ENCODE assay signal across 8 mouse cellular contexts in genomic region chr13:18614763-18615616, GRCm38 (mm10).
DNase-seq lines count a peak whose midpoint lies in the region; ATAC-seq and TF ChIP-seq lines count a peak whose summit lies in the region.

No protein-coding gene starts in this region.

- no peaks in the 10 kb centered on the region for H3K27me3 ChIP-seq in forebrain, embryonic 16.5 days (replicated peaks; ENCODE audit: control insufficient read depth, insufficient read depth, low read length)
- H3K27me3 ChIP-seq in midbrain, embryonic 12.5 days, result no peaks in the 10 kb centered on the region

- peak; percentile 21 to 32 for DNase-seq in cerebellum, postnatal 10 days
- peak; percentile 27 for DNase-seq in ES-E14 (ENCODE audit: low read depth, low spot score)
- DNase-seq in adrenal gland, postnatal 36 days, result no peak
- DNase-seq in urinary bladder, adult 2 months (ENCODE audit: low spot score), result no peak

- no peak for ATAC-seq in cerebellum, adult (ENCODE audit: insufficient number of reproducible peaks, low FRiP score, low TSS enrichment)
- ATAC-seq in forebrain, embryonic 16.5 days, result peak; percentile 77
- ATAC-seq in midbrain, embryonic 12.5 days (ENCODE audit: low FRiP score, low read depth), result peak; percentile 82
- no peak for ATAC-seq in activated CD4-positive, CD25-positive, alpha-beta regulatory T cell, adult 4 months

- peak overlapping the region; percentile 25 for H3K4me2 ChIP-seq in forebrain, embryonic 16.5 days (ENCODE audit: low read length)
- H3K4me2 ChIP-seq in midbrain, embryonic 12.5 days (replicated peaks), result peak overlapping the region; percentile 40

- peak overlapping the region; percentile 27 to 56 for H3K4me3 ChIP-seq in ES-E14 (ENCODE audit: insufficient read depth in 1 of 2, low read depth in 1 of 2, low read length in 2 of 2, poor library complexity in 1 of 2, severe bottlenecking in 1 of 2)
- H3K4me3 ChIP-seq in forebrain, embryonic 16.5 days (replicated peaks; ENCODE audit: low read length), result no peak overlapping the region
- H3K4me3 ChIP-seq in midbrain, embryonic 12.5 days, result no peak overlapping the region

- H3K9me3 ChIP-seq in ES-E14 (ENCODE audit: control insufficient read depth, insufficient read depth, low read depth, low read length), result no peaks in the 10 kb centered on the region
- H3K9me3 ChIP-seq in forebrain, embryonic 16.5 days (ENCODE audit: control insufficient read depth, low read length), result no peaks in the 10 kb centered on the region
- H3K9me3 ChIP-seq in midbrain, embryonic 12.5 days, result no peaks in the 10 kb centered on the region

- H3K9ac ChIP-seq in ES-E14 (ENCODE audit: insufficient read depth, low read depth, low read length, poor library complexity, severe bottlenecking), result peak overlapping the region; percentile 29; the same call in 1 of the 2 replicates
- H3K9ac ChIP-seq in forebrain, embryonic 16.5 days (replicated peaks; ENCODE audit: low read depth, low read length), result no peak overlapping the region
- 0 out of 2 replicates have a peak overlapping the region, but pooled peaks have one; percentile 11 for H3K9ac ChIP-seq in midbrain, embryonic 12.5 days (replicated peaks)

- H3K36me3 ChIP-seq in ES-E14 (ENCODE audit: control insufficient read depth, insufficient read depth, low read length, poor library complexity, severe bottlenecking), result no peaks in the 10 kb centered on the region
- H3K36me3 ChIP-seq in forebrain, embryonic 16.5 days (ENCODE audit: control insufficient read depth, insufficient read depth), result no peaks in the 10 kb centered on the region
- no peaks in the 10 kb centered on the region for H3K36me3 ChIP-seq in midbrain, embryonic 12.5 days

- no peak overlapping the region for H3K27ac ChIP-seq in ES-E14 (ENCODE audit: insufficient read depth, low read depth, low read length, poor library complexity, severe bottlenecking)
- no peak overlapping the region for H3K27ac ChIP-seq in forebrain, embryonic 16.5 days (ENCODE audit: low read length)
- H3K27ac ChIP-seq in midbrain, embryonic 12.5 days (replicated peaks), result no peak overlapping the region

- H3K4me1 ChIP-seq in ES-E14 (ENCODE audit: control insufficient read depth in 2 of 2, insufficient read depth in 2 of 2, low read length in 2 of 2, poor library complexity in 1 of 2), result peaks cover 2 to 3% of the 10 kb centered on the region in 2 experiments; a peak in 2 of 4 replicates
- peaks cover 6% of the 10 kb centered on the region for H3K4me1 ChIP-seq in forebrain, embryonic 16.5 days (replicated peaks; ENCODE audit: control insufficient read depth, insufficient read depth, low read length)
- H3K4me1 ChIP-seq in midbrain, embryonic 12.5 days, result peaks cover 10% of the 10 kb centered on the region; the same call in 1 of the 2 replicates

- in situ Hi-C loops in ES-E14 (cut with MboI; ENCODE audit: low sequenced_read_pairs in 2 of 2, unreplicated experiment in 2 of 2), result no loop called here

- WGBS in forebrain, embryonic 16.5 days, result 17% methylated on average over 18 of the region's 18 CpGs
- WGBS in midbrain, embryonic 12.5 days, result 20% methylated on average over 16 of the region's 18 CpGs

TF ChIP-seq in ES-E14, 5 proteins besides CTCF, POLR2A, EP300 and RAD21:
- no peak for TF ChIP-seq CHD2 (IDR thresholded peaks at IDR 0.05; ENCODE audit: low read depth, low read length)
- TF ChIP-seq ZNF384 (IDR thresholded peaks at IDR 0.05; ENCODE audit: low read depth, low read length), result no peak
- TF ChIP-seq MAFK (IDR thresholded peaks at IDR 0.05; ENCODE audit: insufficient read depth, low read depth, low read length), result no peak
- TF ChIP-seq ZC3H11A (IDR thresholded peaks at IDR 0.05; ENCODE audit: borderline replicate concordance, low read depth, low read length), result no peak
- no peak for TF ChIP-seq HCFC1 (IDR thresholded peaks at IDR 0.05; ENCODE audit: borderline replicate concordance, insufficient read depth, low read length)

Comparison
In these comparisons a context has a peak if more than half of its experiments do, and no peak if none do; other contexts are left out.
1. DNase-seq: peak in cerebellum, postnatal 10 days (2 of 2) and ES-E14 (single experiment); none in adrenal gland, postnatal 36 days (0 of 2) and urinary bladder, adult 2 months (single experiment).
2. ATAC-seq: peak in forebrain, embryonic 16.5 days (single experiment) and midbrain, embryonic 12.5 days (single experiment); none in cerebellum, adult (single experiment) and activated CD4-positive, CD25-positive, alpha-beta regulatory T cell, adult 4 months (single experiment).
3. H3K4me3 ChIP-seq: peak in ES-E14 (2 of 2); none in forebrain, embryonic 16.5 days (single experiment) and midbrain, embryonic 12.5 days (single experiment).